Mouse (Mus musculus) MEL (cell line): ENCODE data around the gene Scd3. TPM values are rescaled to one million over a fixed set of nuclear protein-coding genes. Genes with fewer than 3 reads are reported as not detected.

ENCODE experiments used
- DNase-seq: peaks from one replicate; pipeline ENCODE4 v3.0.0; 2011; ENCODE audit warnings: low read depth, low spot score
- H3K27ac ChIP-seq: 2 replicates; pipeline ENCODE4 v1.5.1; 2012; ENCODE audit warnings: low read depth, mild to moderate bottlenecking, control low read depth, low read length, moderate library complexity; ENCODE audit not compliant: control insufficient read depth
- H3K27me3 ChIP-seq, 2 experiments: fragments of 150-350 bp in 1 of 2; sonication (generic) in 1 of 2; 2 replicates each; pipeline ENCODE4 v1.6.1; 2012; ENCODE audit warnings: low read length in 2 of 2, mild to moderate bottlenecking in 2 of 2, improper control_type of control experiment in 1 of 2, moderate library complexity in 1 of 2; ENCODE audit not compliant: insufficient read depth in 2 of 2, control insufficient read depth in 1 of 2
- H3K36me3 ChIP-seq, 2 experiments: 2 replicates each; pipeline ENCODE4 v1.6.1; 2012 to 2014; ENCODE audit warnings: low read length in 2 of 2, improper control_type of control experiment in 1 of 2, inconsistent platforms in 1 of 2, mild to moderate bottlenecking in 1 of 2; ENCODE audit not compliant: insufficient read depth in 2 of 2, control insufficient read depth in 1 of 2
- H3K4me1 ChIP-seq, 2 experiments: fragments of 150-350 bp in 1 of 2; sonication (generic) in 1 of 2; 2 replicates each; pipeline ENCODE4 v1.6.1; 2012; ENCODE audit warnings: low read length in 2 of 2, improper control_type of control experiment in 1 of 2, mild to moderate bottlenecking in 1 of 2; ENCODE audit not compliant: insufficient read depth in 2 of 2, control insufficient read depth in 1 of 2
- H3K4me3 ChIP-seq, 2 experiments: fragments of 150-350 bp in 1 of 2; sonication (generic) in 1 of 2; 2 replicates each; pipeline ENCODE4 v1.5.1; 2012; ENCODE audit warnings: low read depth in 2 of 2, low read length in 2 of 2, mild to moderate bottlenecking in 2 of 2, moderate library complexity in 2 of 2, control low read depth in 1 of 2, improper control_type of control experiment in 1 of 2; ENCODE audit not compliant: control insufficient read depth in 1 of 2, insufficient read depth in 1 of 2
- H3K79me2 ChIP-seq: 2 replicates; pipeline ENCODE4 v1.6.1; 2012; ENCODE audit warnings: mild to moderate bottlenecking, low read length, moderate library complexity; ENCODE audit not compliant: control insufficient read depth, poor library complexity, insufficient read depth
- H3K9ac ChIP-seq: 2 replicates; pipeline ENCODE4 v1.6.1; 2012; ENCODE audit warnings: low read depth, mild to moderate bottlenecking, control low read depth, low read length, moderate library complexity; ENCODE audit not compliant: control insufficient read depth, poor library complexity, severe bottlenecking
- H3K9me3 ChIP-seq: fragments of 150-350 bp; sonication (generic); replicated peaks from 2 replicates; pipeline ENCODE4 v1.6.1; 2012; ENCODE audit warnings: mild to moderate bottlenecking, low read length, improper control_type of control experiment, moderate library complexity; ENCODE audit not compliant: insufficient read depth
- BHLHE40 ChIP-seq: IDR thresholded peaks from 2 replicates; pipeline ENCODE4 v1.6.1; 2012; ENCODE audit warnings: low read depth, mild to moderate bottlenecking, inconsistent platforms, low read length, improper control_type of control experiment, borderline replicate concordance
- CHD1 ChIP-seq: IDR thresholded peaks from 2 replicates; pipeline ENCODE4 v1.6.1; 2012; ENCODE audit warnings: low read depth, mild to moderate bottlenecking, inconsistent platforms, low read length, improper control_type of control experiment
- CHD2 ChIP-seq: IDR thresholded peaks from 2 replicates; pipeline ENCODE4 v1.6.1; 2011; ENCODE audit warnings: low read length, improper control_type of control experiment
- CTCF ChIP-seq, 3 experiments: IDR thresholded peaks in 2 of 3; conservative IDR thresholded peaks in 1 of 3; 2 replicates each; pipeline ENCODE4 v1.5.1; 2011 to 2012; ENCODE audit warnings: low read length in 3 of 3, low read depth in 2 of 3, mild to moderate bottlenecking in 2 of 3, improper control_type of control experiment in 1 of 3, inconsistent platforms in 1 of 3, mixed read lengths in 1 of 3, moderate library complexity in 1 of 3; ENCODE audit not compliant: control insufficient read depth in 1 of 3, insufficient read depth in 1 of 3, poor library complexity in 1 of 3, severe bottlenecking in 1 of 3
- E2F4 ChIP-seq: IDR thresholded peaks from 2 replicates; pipeline ENCODE4 v1.6.1; 2011; ENCODE audit warnings: low read depth, low read length, improper control_type of control experiment, borderline replicate concordance
- ELF1 ChIP-seq: IDR thresholded peaks from 2 replicates; pipeline ENCODE4 v1.6.1; 2014; ENCODE audit warnings: low read depth, mild to moderate bottlenecking, inconsistent platforms, low read length, improper control_type of control experiment, moderate library complexity
- EP300 ChIP-seq, 2 experiments: IDR thresholded peaks; 2 replicates each; pipeline ENCODE4 v1.6.1; 2011; ENCODE audit warnings: improper control_type of control experiment in 2 of 2, low read length in 2 of 2, low read depth in 1 of 2, mild to moderate bottlenecking in 1 of 2
- ETS1 ChIP-seq: IDR thresholded peaks from 2 replicates; pipeline ENCODE4 v1.6.1; 2012; ENCODE audit warnings: low read depth, mild to moderate bottlenecking, inconsistent platforms, low read length, improper control_type of control experiment, moderate library complexity
- GABPA ChIP-seq: IDR thresholded peaks from 2 replicates; pipeline ENCODE4 v1.6.1; 2012; ENCODE audit warnings: low read depth, mild to moderate bottlenecking, inconsistent platforms, low read length, improper control_type of control experiment, moderate library complexity
- GATA1 ChIP-seq: IDR thresholded peaks from 2 replicates; pipeline ENCODE4 v1.6.1; 2011; ENCODE audit warnings: low read depth, low read length, improper control_type of control experiment
- JUND ChIP-seq: IDR thresholded peaks from 2 replicates; pipeline ENCODE4 v1.6.1; 2011; ENCODE audit warnings: low read depth, mild to moderate bottlenecking, improper control_type of control experiment, low read length
- KAT2A ChIP-seq: conservative IDR thresholded peaks from 2 replicates; pipeline ENCODE4 v1.6.1; 2012; ENCODE audit warnings: low read depth, low read length, improper control_type of control experiment, inconsistent platforms
- MAX ChIP-seq: IDR thresholded peaks from 2 replicates; pipeline ENCODE4 v1.6.1; 2011; ENCODE audit warnings: low read length, improper control_type of control experiment
- MAZ ChIP-seq: IDR thresholded peaks from 2 replicates; pipeline ENCODE4 v1.6.1; 2012; ENCODE audit warnings: low read depth, mild to moderate bottlenecking, inconsistent platforms, low read length, improper control_type of control experiment
- MEF2A ChIP-seq: IDR thresholded peaks from 2 replicates; pipeline ENCODE4 v1.6.1; 2014; ENCODE audit warnings: low read depth, mild to moderate bottlenecking, inconsistent platforms, low read length, improper control_type of control experiment; ENCODE audit not compliant: poor library complexity, insufficient replicate concordance, severe bottlenecking; ENCODE audit errors: extremely low read depth
- MXI1 ChIP-seq: IDR thresholded peaks from 2 replicates; pipeline ENCODE4 v1.6.1; 2011; ENCODE audit warnings: mild to moderate bottlenecking, low read depth, low read length, improper control_type of control experiment
- NELFE ChIP-seq: IDR thresholded peaks from 2 replicates; pipeline ENCODE4 v1.6.1; 2011; ENCODE audit warnings: low read depth, low read length, improper control_type of control experiment
- POLR2AphosphoS2 ChIP-seq: IDR thresholded peaks from 2 replicates; pipeline ENCODE4 v1.6.1; 2011; ENCODE audit warnings: low read length, improper control_type of control experiment
- POLR2AphosphoS5 ChIP-seq: IDR thresholded peaks from 2 replicates; pipeline ENCODE4 v1.6.1; 2012; ENCODE audit warnings: low read depth, borderline replicate concordance, mild to moderate bottlenecking, inconsistent platforms, low read length, moderate library complexity, mixed read lengths
- RAD21 ChIP-seq: IDR thresholded peaks from 2 replicates; pipeline ENCODE4 v1.6.1; 2011; ENCODE audit warnings: mild to moderate bottlenecking, low read depth, low read length, improper control_type of control experiment
- RCOR1 ChIP-seq: IDR thresholded peaks from 2 replicates; pipeline ENCODE4 v1.6.1; 2012; ENCODE audit warnings: low read depth, mild to moderate bottlenecking, inconsistent platforms, low read length, improper control_type of control experiment
- SIN3A ChIP-seq: IDR thresholded peaks from 2 replicates; pipeline ENCODE4 v1.6.1; 2012; ENCODE audit warnings: low read length, improper control_type of control experiment, inconsistent platforms
- SMC3 ChIP-seq: IDR thresholded peaks from 2 replicates; pipeline ENCODE4 v1.6.1; 2011; ENCODE audit warnings: low read depth, low read length, improper control_type of control experiment
- TAL1 ChIP-seq: IDR thresholded peaks from 2 replicates; pipeline ENCODE4 v1.6.1; 2012; ENCODE audit warnings: mild to moderate bottlenecking, inconsistent platforms, low read length, moderate library complexity, mixed read lengths
- TBP ChIP-seq: IDR thresholded peaks from 2 replicates; pipeline ENCODE4 v1.8.0; 2011; ENCODE audit warnings: low read depth, low read length, improper control_type of control experiment
- UBTF ChIP-seq: IDR thresholded peaks from 2 replicates; pipeline ENCODE4 v1.6.1; 2012; ENCODE audit warnings: low read depth, mild to moderate bottlenecking, inconsistent platforms, low read length, improper control_type of control experiment, moderate library complexity, borderline replicate concordance; ENCODE audit not compliant: insufficient read depth
- USF1 ChIP-seq: IDR thresholded peaks from 2 replicates; pipeline ENCODE4 v1.6.1; 2014; ENCODE audit warnings: low read depth, mild to moderate bottlenecking, inconsistent platforms, low read length, improper control_type of control experiment, moderate library complexity
- USF2 ChIP-seq, 2 experiments: IDR thresholded peaks; 2 replicates each; pipeline ENCODE4 v1.6.1; 2011 to 2012; ENCODE audit warnings: improper control_type of control experiment in 2 of 2, low read length in 2 of 2, borderline replicate concordance in 1 of 2, inconsistent platforms in 1 of 2, low read depth in 1 of 2, mild to moderate bottlenecking in 1 of 2; ENCODE audit not compliant: insufficient read depth in 1 of 2
- ZC3H11A ChIP-seq: IDR thresholded peaks from 2 replicates; pipeline ENCODE4 v1.6.1; 2012; ENCODE audit warnings: low read depth, mild to moderate bottlenecking, inconsistent platforms, low read length, improper control_type of control experiment
- ZKSCAN1 ChIP-seq: IDR thresholded peaks from 2 replicates; pipeline ENCODE4 v1.6.1; 2012; ENCODE audit warnings: low read depth, mild to moderate bottlenecking, inconsistent platforms, low read length, improper control_type of control experiment, moderate library complexity
- ZMIZ1 ChIP-seq: IDR thresholded peaks from 2 replicates; pipeline ENCODE4 v1.6.1; 2012; ENCODE audit warnings: low read depth, mild to moderate bottlenecking, inconsistent platforms, low read length, improper control_type of control experiment, moderate library complexity
- ZNF384 ChIP-seq: IDR thresholded peaks from 2 replicates; pipeline ENCODE4 v1.6.1; 2012; ENCODE audit warnings: low read depth, mild to moderate bottlenecking, inconsistent platforms, low read length, improper control_type of control experiment
- polyA plus RNA-seq, 2 experiments: library from polyadenylated mRNA; stranded (reverse) in 1 of 2; unstranded in 1 of 2; fragments of >175 nt in 1 of 2; fragments of >200 nt in 1 of 2; gene quantifications; 2 replicates each; pipeline versions ENCODE4 v1.2.1 to v1.2.4; 2012; ENCODE audit warnings: low replicate concordance in 2 of 2, low read depth in 1 of 2; ENCODE audit not compliant: insufficient read length in 2 of 2, insufficient read depth in 1 of 2, missing spikeins in 1 of 2
- total RNA-seq: library from RNA; depleted of rRNA; stranded (reverse); fragments of 300-350 nt; gene quantifications from 2 replicates; pipeline ENCODE4 v1.2.3, GENCODE M21; 2012

Gene Scd3
- total and polyA plus RNA-seq, 3 experiments = 0.65 to 745 (median 0.96) TPM

GRCm38 (mm10) chr19:44284025-44284695, 81.1 kb downstream of the Scd3 start (continued):
- TF ChIP-seq E2F4 = 0 out of 2 replicates have a peak, but pooled peaks have one; percentile 43
- no peak for TF ChIP-seq GATA1
- no peak for TF ChIP-seq CHD1
- TF ChIP-seq TBP = peak; percentile 78

- Histone ChIP-seq H3K4me1 (peaks cover 44 to 78% of the 10 kb centered on the region in 2 experiments), H3K9ac (peak overlapping the region; percentile 85), H3K27me3 (no peaks in the 10 kb centered on the region), H3K9me3 (no peaks in the 10 kb centered on the region), H3K79me2 (peaks cover 2% of the 10 kb centered on the region; the same call in 1 of the 2 replicates), H3K27ac (peak overlapping the region; percentile 97), H3K4me3 (peak overlapping the region; percentile 52 to 58), H3K36me3 (peaks cover 0 to 66% of the 10 kb centered on the region in 2 experiments; a peak in 2 of 4 replicates)
- DNase-seq = peak; percentile 91
- TF ChIP-seq ELF1 = no peak
- peak; percentile 2; the same call in 1 of the 2 replicates for TF ChIP-seq MAZ
- no peak for TF ChIP-seq ZC3H11A
- no peak for TF ChIP-seq ZNF384
- peak; percentile 24; the same call in 1 of the 2 replicates for TF ChIP-seq SMC3
- TF ChIP-seq MXI1 = peak; percentile 42
- peak; percentile 39; the same call in 1 of the 2 replicates for TF ChIP-seq USF1
- no peak; the same call in 1 of the 2 replicates for TF ChIP-seq GABPA
- peak; percentile 79 for TF ChIP-seq ETS1
- TF ChIP-seq CHD2 = no peak
- peak; percentile 91; the same call in 1 of the 2 replicates for TF ChIP-seq POLR2AphosphoS2
- peak; percentile 84 for TF ChIP-seq ZMIZ1
- TF ChIP-seq GATA1 = peak; percentile 95
- TF ChIP-seq E2F4 = no peak; the same call in 1 of the 2 replicates
- TF ChIP-seq ZKSCAN1 = peak; percentile 70; the same call in 1 of the 2 replicates
- TF ChIP-seq SIN3A = peak; percentile 65; the same call in 1 of the 2 replicates
- TF ChIP-seq USF2 (IDR thresholded peaks at IDR 0.05; ENCODE audit: borderline replicate concordance in 1 of 2, insufficient read depth in 1 of 2, low read depth in 1 of 2, low read length in 2 of 2) = no peak
- TF ChIP-seq RCOR1 = no peak; the same call in 1 of the 2 replicates
- TF ChIP-seq BHLHE40 = no peak
- no peak for TF ChIP-seq TAL1
- TF ChIP-seq EP300 (IDR thresholded peaks at IDR 0.05; ENCODE audit: low read depth in 1 of 2, low read length in 2 of 2) = peak; percentile 67 to 68
- TF ChIP-seq NELFE = peak; percentile 78
- peak; percentile 89 for TF ChIP-seq TBP
- no peak; the same call in 1 of the 2 replicates for TF ChIP-seq KAT2A
- no peak for TF ChIP-seq CTCF (IDR thresholded peaks at IDR 0.05 in 2 of 3, conservative IDR thresholded peaks at IDR 0.05 in 1 of 3; ENCODE audit: control insufficient read depth in 1 of 3, insufficient read depth in 1 of 3, low read depth in 2 of 3, low read length in 3 of 3, poor library complexity in 1 of 3, severe bottlenecking in 1 of 3)
- TF ChIP-seq RAD21 = no peak
- TF ChIP-seq UBTF = 0 out of 2 replicates have a peak, but pooled peaks have one; percentile 65
- TF ChIP-seq POLR2AphosphoS5 = peak; percentile 71; the same call in 1 of the 2 replicates
- TF ChIP-seq JUND = 0 out of 2 replicates have a peak, but pooled peaks have one; percentile 57
- TF ChIP-seq CHD1 = peak; percentile 79; the same call in 1 of the 2 replicates
- TF ChIP-seq MEF2A = no peak
- peak; percentile 66 for TF ChIP-seq MAX
Measured at GRCm38 (mm10) chr19:44284723-44285122, 81.7 kb downstream of the Scd3 start.
